Mouse (Mus musculus) brain, embryonic 14.5 days (tissue): ENCODE measurements at regions not wholly inside any gene's neighbourhood (a gene's known extent, or its start where the extent isn't known, plus 50 kb on each side); places are given as distances from the start of the nearest gene placed in this dataset.

Experiments used
- DNase-seq: peaks from one replicate; pipeline ENCODE4 v3.0.0-alpha.2; 2011; ENCODE audit warnings: low read depth
- CTCF ChIP-seq: fragments of 200-500 bp; IDR thresholded peaks from 2 replicates; pipeline ENCODE4 v1.5.1; 2012; ENCODE audit warnings: inconsistent platforms, mild to moderate bottlenecking, moderate library complexity, borderline replicate concordance; ENCODE audit not compliant: insufficient read depth, insufficient read length; ENCODE audit errors: extremely low read depth
- POLR2A ChIP-seq: fragments of 200-500 bp; IDR thresholded peaks from 2 replicates; pipeline ENCODE4 v1.6.1; 2012; ENCODE audit warnings: mild to moderate bottlenecking, inconsistent platforms, borderline replicate concordance; ENCODE audit not compliant: poor library complexity, insufficient read depth, insufficient read length, severe bottlenecking; ENCODE audit errors: extremely low read depth

GRCm38 (mm10) chr16:78247189-78247588 is 54.1 kb upstream of the Cxadr start:
- DNase-seq = no peak
- TF ChIP-seq POLR2A (no peak), CTCF (no peak)

GRCm38 (mm10) chr16:78242678-78243077 is 58.6 kb upstream of the Cxadr start:
- DNase-seq = no peak
- TF ChIP-seq POLR2A = no peak
- TF ChIP-seq CTCF = no peak

- no peak for TF ChIP-seq CTCF
- TF ChIP-seq POLR2A = no peak
Observed at GRCm38 (mm10) chr16:78240152-78240551, 61.1 kb upstream of the Cxadr start.

GRCm38 (mm10) chr16:78238052-78238701 is 63.1 kb upstream of the Cxadr start:
- TF ChIP-seq CTCF (no peak), POLR2A (no peak)
- peak; percentile 92 for DNase-seq

More at GRCm38 (mm10) chr16:78240152-78240551, 61.1 kb upstream of the Cxadr start:
- DNase-seq = no peak

- TF ChIP-seq CTCF = no peak
- no peak for TF ChIP-seq POLR2A
- peak; percentile 87 for DNase-seq
Observed at GRCm38 (mm10) chr16:78237641-78238051, 63.6 kb upstream of the Cxadr start.

GRCm38 (mm10) chr16:78236746-78237640 is 64.3 kb upstream of the Cxadr start:
- DNase-seq = peak; percentile 83

GRCm38 (mm10) chr16:78232205-78232604 is 69.1 kb upstream of the Cxadr start:
- TF ChIP-seq CTCF (no peak), POLR2A (no peak)

More at GRCm38 (mm10) chr16:78236746-78237640, 64.3 kb upstream of the Cxadr start:
- TF ChIP-seq CTCF = no peak
- no peak for TF ChIP-seq POLR2A

GRCm38 (mm10) chr16:78229013-78229412 is 72.3 kb upstream of the Cxadr start:
- no peak for DNase-seq
- TF ChIP-seq POLR2A (no peak), CTCF (no peak)

More at GRCm38 (mm10) chr16:78232205-78232604, 69.1 kb upstream of the Cxadr start:
- DNase-seq = no peak

GRCm38 (mm10) chr16:78222377-78222776 is 78.9 kb upstream of the Cxadr start:
- TF ChIP-seq CTCF (no peak), POLR2A (no peak)
- DNase-seq = no peak

- TF ChIP-seq POLR2A (no peak), CTCF (no peak)
- peak; percentile 46 for DNase-seq
Observed at GRCm38 (mm10) chr16:78221781-78222180, 79.5 kb upstream of the Cxadr start.

GRCm38 (mm10) chr16:78217633-78218032 is 83.7 kb upstream of the Cxadr start:
- peak; percentile 61 for DNase-seq
- TF ChIP-seq CTCF (no peak), POLR2A (no peak)
